Mouse (Mus musculus) limb, embryonic 14.5 days (tissue): ENCODE data around the gene Rspo1. TPM values are rescaled to one million over a fixed set of nuclear protein-coding genes. Genes with fewer than 3 reads are reported as not detected.

Experiments used
- ATAC-seq: fragments of 200-750 bp; cut with Nextera tagmentation; 2 replicates; pipeline ENCODE4 v1.8.0; 2017; ENCODE audit warnings: low read depth, moderate number of reproducible peaks, moderate TSS enrichment; ENCODE audit not compliant: low FRiP score
- DNase-seq: peaks from one replicate; pipeline ENCODE4 v3.0.0-alpha.2; 2015; ENCODE audit warnings: low spot score
- H3K27ac ChIP-seq: fragments of 300-500 bp; sonication (generic); replicated peaks from 2 replicates; pipeline ENCODE4 v1.5.1; 2014; ENCODE audit warnings: low read depth, mild to moderate bottlenecking, low read length, moderate library complexity, mixed read lengths
- H3K27me3 ChIP-seq: fragments of 300-500 bp; sonication (generic); 2 replicates; pipeline ENCODE4 v1.6.1; 2014; ENCODE audit warnings: low read length, mixed read lengths; ENCODE audit not compliant: control insufficient read depth, insufficient read depth
- H3K36me3 ChIP-seq: fragments of 300-500 bp; sonication (generic); 2 replicates; pipeline ENCODE4 v1.6.1; 2014; ENCODE audit warnings: mild to moderate bottlenecking, low read length, moderate library complexity, mixed read lengths; ENCODE audit not compliant: control insufficient read depth, insufficient read depth
- H3K4me1 ChIP-seq: fragments of 300-500 bp; sonication (generic); 2 replicates; pipeline ENCODE4 v1.6.1; 2014; ENCODE audit warnings: antibody characterized with exemption, low read length, mixed read lengths; ENCODE audit not compliant: control insufficient read depth, insufficient read depth
- H3K4me2 ChIP-seq: fragments of 300-500 bp; sonication (generic); replicated peaks from 2 replicates; pipeline ENCODE4 v1.6.1; 2014; ENCODE audit warnings: low read depth, mild to moderate bottlenecking, low read length, moderate library complexity; ENCODE audit not compliant: severe bottlenecking
- H3K4me3 ChIP-seq: fragments of 300-500 bp; sonication (generic); replicated peaks from 2 replicates; pipeline ENCODE4 v1.5.1; 2014; ENCODE audit warnings: low read length
- H3K9ac ChIP-seq: fragments of 300-500 bp; sonication (generic); 2 replicates; pipeline ENCODE4 v1.6.1; 2014; ENCODE audit warnings: mild to moderate bottlenecking, low read depth, low read length, moderate library complexity; ENCODE audit not compliant: severe bottlenecking
- H3K9me3 ChIP-seq: fragments of 300-500 bp; sonication (generic); 2 replicates; pipeline ENCODE4 v1.6.1; 2016; ENCODE audit warnings: low read length; ENCODE audit not compliant: control insufficient read depth
- POLR2A ChIP-seq: fragments of 200-500 bp; IDR thresholded peaks from 2 replicates; pipeline ENCODE4 v1.8.0; 2012; ENCODE audit warnings: inconsistent platforms, mild to moderate bottlenecking, moderate library complexity, borderline replicate concordance; ENCODE audit not compliant: insufficient read depth, insufficient read length; ENCODE audit errors: extremely low read depth
- WGBS: fragments of 180-500 bp; shearing (Covaris S2); extraction: QIAGEN DNeasy Blood & Tissue Kit; methylation state at CpG from one replicate; pipeline ENCODE4 v1.1.7; 2014; 5-methylcytosine and 5-hydroxymethylcytosine counted together
- polyA plus RNA-seq, 2 experiments: library from polyadenylated mRNA; depleted of rRNA in 1 of 2; stranded (reverse) in 1 of 2; unstranded in 1 of 2; fragments of >200 nt; fragmentation: Nextera tagmentation in 1 of 2; extraction: Ambion mirVana in 1 of 2; gene quantifications; 2 replicates each; pipeline versions ENCODE4 v1.2.1 to v1.2.3; 2012 to 2014

Gene Rspo1
- polyA plus RNA-seq, 2 experiments: 5.5 to 8.8 TPM

GRCm38 (mm10) chr4:125034341-125034740 lies 48.1 kb downstream of the Rspo1 start:
- H3K9me3 ChIP-seq: no peaks in the 10 kb centered on the region
- no peak overlapping the region for H3K9ac ChIP-seq
- DNase-seq (no peak), ATAC-seq (no peak)
- H3K4me3 ChIP-seq: no peak overlapping the region
- H3K27me3 ChIP-seq: no peaks in the 10 kb centered on the region
- H3K36me3 ChIP-seq: peaks cover 32% of the 10 kb centered on the region
- H3K4me2 ChIP-seq: no peak overlapping the region
- peaks cover 10% of the 10 kb centered on the region for H3K4me1 ChIP-seq
- 94% methylated on average over 4 of the region's 4 CpGs for WGBS
- no peak for TF ChIP-seq POLR2A
- H3K27ac ChIP-seq: no peak overlapping the region

DNA sequence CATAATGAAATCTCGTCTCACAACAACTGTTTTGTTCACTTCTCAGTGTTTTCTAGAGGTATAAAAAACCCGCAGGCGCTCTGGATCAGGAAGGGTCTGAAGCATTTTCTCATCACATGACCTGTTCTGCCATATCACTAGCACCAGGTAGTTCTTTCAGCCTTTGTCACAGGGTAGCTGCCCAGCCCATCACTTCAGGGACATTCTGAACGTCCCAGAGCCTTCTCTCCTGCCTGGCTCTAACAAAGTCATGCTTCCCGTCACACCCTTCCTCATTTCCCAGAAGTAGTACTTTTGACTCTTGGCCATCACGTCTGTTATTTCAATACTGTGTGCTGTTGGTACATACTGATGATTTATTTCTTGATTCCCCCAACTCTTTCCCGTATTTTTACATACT lies 58.2 kb downstream of the Rspo1 start:
- H3K9me3 ChIP-seq: no peaks in the 10 kb centered on the region
- no peak for ATAC-seq
- DNase-seq: no peak
- no peak overlapping the region for H3K27ac ChIP-seq
- H3K4me2 ChIP-seq: no peak overlapping the region
- H3K4me3 ChIP-seq: no peak overlapping the region
- WGBS: 85% methylated on average over 7 of the region's 7 CpGs
- H3K4me1 ChIP-seq: no peaks in the 10 kb centered on the region
- H3K9ac ChIP-seq: no peak overlapping the region
- H3K36me3 ChIP-seq: peaks cover 96% of the 10 kb centered on the region
- no peaks in the 10 kb centered on the region for H3K27me3 ChIP-seq
- TF ChIP-seq POLR2A: no peak

- Histone ChIP-seq H3K4me2 (no peak overlapping the region), H3K4me1 (peaks cover 9% of the 10 kb centered on the region; the same call in 1 of the 2 replicates), H3K9ac (no peak overlapping the region), H3K9me3 (no peaks in the 10 kb centered on the region), H3K27me3 (no peaks in the 10 kb centered on the region), H3K36me3 (peaks cover 48% of the 10 kb centered on the region), H3K27ac (no peak overlapping the region), H3K4me3 (no peak overlapping the region)
- no peak for DNase-seq
- 82% methylated on average over 9 of the region's 9 CpGs for WGBS
- no peak for ATAC-seq
- TF ChIP-seq POLR2A: no peak
These were observed 69.2 kb downstream of the Rspo1 start for GRCm38 (mm10) chr4:125055385-125055784.

- no peak for DNase-seq
- no peak overlapping the region; the same call in 1 of the 2 replicates for H3K27ac ChIP-seq
These were observed 70.2 kb downstream of the Rspo1 start for GRCm38 (mm10) chr4:125056476-125056875.

DNA sequence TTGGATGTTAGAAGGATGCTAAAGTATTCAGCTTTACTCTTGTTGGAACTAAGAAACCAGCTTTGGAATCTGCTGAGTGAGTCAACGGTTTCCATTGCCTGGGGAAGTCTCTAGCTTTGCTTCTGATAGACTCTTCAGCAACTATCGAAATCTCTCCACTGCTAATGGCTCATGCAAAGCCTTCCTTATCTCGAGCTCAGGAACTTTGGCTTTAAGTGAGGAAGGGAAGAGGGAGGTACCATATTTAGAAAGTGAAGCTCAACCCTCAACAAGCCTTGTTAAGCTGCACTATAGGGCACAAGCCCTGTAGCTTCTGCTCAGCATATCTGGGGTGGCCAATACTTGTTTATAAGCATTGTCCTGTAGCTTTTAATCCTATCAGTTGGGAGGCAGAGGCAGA lies 71.0 kb downstream of the Rspo1 start:
- Histone ChIP-seq H3K4me1 (peaks cover 9% of the 10 kb centered on the region; the same call in 1 of the 2 replicates), H3K4me3 (no peak overlapping the region), H3K27ac (no peak overlapping the region), H3K36me3 (peaks cover 36% of the 10 kb centered on the region), H3K9me3 (no peaks in the 10 kb centered on the region), H3K9ac (no peak overlapping the region), H3K27me3 (no peaks in the 10 kb centered on the region), H3K4me2 (no peak overlapping the region)
- no peak for ATAC-seq
- WGBS: 32% methylated on average over 3 of the region's 3 CpGs
- no peak for TF ChIP-seq POLR2A
- DNase-seq: no peak

More at GRCm38 (mm10) chr4:125056476-125056875, 70.2 kb downstream of the Rspo1 start:
- peaks cover 43% of the 10 kb centered on the region for H3K36me3 ChIP-seq
- WGBS: 28% methylated on average over 4 of the region's 4 CpGs
- H3K9me3 ChIP-seq: no peaks in the 10 kb centered on the region
- H3K4me3 ChIP-seq: no peak overlapping the region
- H3K9ac ChIP-seq: no peak overlapping the region
- no peak for ATAC-seq
- peaks cover 9% of the 10 kb centered on the region; the same call in 1 of the 2 replicates for H3K4me1 ChIP-seq
- no peak overlapping the region for H3K4me2 ChIP-seq
- TF ChIP-seq POLR2A: no peak
- no peaks in the 10 kb centered on the region for H3K27me3 ChIP-seq

DNA sequence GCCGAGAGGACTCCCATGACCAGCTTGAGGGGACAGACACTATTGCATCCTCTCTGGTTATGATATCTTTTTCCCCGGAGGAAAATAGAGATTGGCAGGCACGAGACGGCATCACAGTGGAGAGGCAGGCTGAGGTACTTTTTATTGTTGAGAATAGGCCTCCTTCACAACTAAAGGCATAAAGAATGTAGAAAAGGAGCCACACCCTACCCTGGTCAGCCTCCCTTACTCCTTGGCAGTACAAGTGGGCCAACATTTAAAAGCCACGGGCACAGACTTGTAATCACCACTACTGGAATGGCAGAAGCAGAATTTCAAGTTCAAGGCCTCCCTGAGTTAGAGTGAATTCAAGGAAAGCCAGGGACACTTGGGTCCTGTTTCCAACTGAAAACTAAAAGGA lies 71.8 kb downstream of the Rspo1 start:
- ATAC-seq: no peak
- Histone ChIP-seq H3K4me3 (no peak overlapping the region), H3K9ac (no peak overlapping the region), H3K9me3 (no peaks in the 10 kb centered on the region), H3K4me1 (peaks cover 9% of the 10 kb centered on the region; the same call in 1 of the 2 replicates), H3K4me2 (no peak overlapping the region), H3K36me3 (peaks cover 30% of the 10 kb centered on the region), H3K27ac (no peak overlapping the region), H3K27me3 (no peaks in the 10 kb centered on the region)
- 41% methylated on average over 5 of the region's 5 CpGs for WGBS
- no peak for TF ChIP-seq POLR2A
- no peak for DNase-seq

Other genes with a start within 250 kb of the Rspo1 start
- gene Inpp5b, start 244.6 kb upstream of the Rspo1 start, polyA plus RNA-seq (2012; rRNA removed): 44.3 and 47.9 TPM in 2 replicates
- 26.2 and 28.3 TPM in 2 replicates for gene Inpp5b, start 244.6 kb upstream of the Rspo1 start, polyA plus RNA-seq (2014; fragmentation: Nextera tagmentation; extraction: Ambion mirVana)
- gene Mtf1, start 184.3 kb upstream of the Rspo1 start, polyA plus RNA-seq (2012; rRNA removed): 9.3 and 10.3 TPM in 2 replicates
- gene Mtf1, start 184.3 kb upstream of the Rspo1 start, polyA plus RNA-seq (2014; fragmentation: Nextera tagmentation; extraction: Ambion mirVana): 9.8 and 10.1 TPM in 2 replicates
- 54.6 and 64.5 TPM in 2 replicates for gene Yrdc, start 135.8 kb upstream of the Rspo1 start, polyA plus RNA-seq (2012; rRNA removed)
- gene Yrdc, start 135.8 kb upstream of the Rspo1 start, polyA plus RNA-seq (2014; fragmentation: Nextera tagmentation; extraction: Ambion mirVana): 48.6 and 50.6 TPM in 2 replicates
- 63.4 and 71.8 TPM in 2 replicates for gene 1110065P20Rik, start 135.2 kb upstream of the Rspo1 start, polyA plus RNA-seq (2012; rRNA removed)
- 67.5 and 70.5 TPM in 2 replicates for gene 1110065P20Rik, start 135.2 kb upstream of the Rspo1 start, polyA plus RNA-seq (2014; fragmentation: Nextera tagmentation; extraction: Ambion mirVana)
- gene Maneal, start 124.3 kb upstream of the Rspo1 start, polyA plus RNA-seq (2012; rRNA removed): 2.7 and 3.6 TPM in 2 replicates
- gene Maneal, start 124.3 kb upstream of the Rspo1 start, polyA plus RNA-seq (2014; fragmentation: Nextera tagmentation; extraction: Ambion mirVana): 1.0 and 1.6 TPM in 2 replicates
- gene Epha10, start 105.5 kb upstream of the Rspo1 start, polyA plus RNA-seq (2012; rRNA removed): 0.21 and 0.24 TPM in 2 replicates
- gene Epha10, start 105.5 kb upstream of the Rspo1 start, polyA plus RNA-seq (2014; fragmentation: Nextera tagmentation; extraction: Ambion mirVana): not detected in 2 replicates
- gene 9930104L06Rik, start 49.4 kb upstream of the Rspo1 start, polyA plus RNA-seq (2012; rRNA removed): 25.8 and 28.3 TPM in 2 replicates
- 3.2 and 4.7 TPM in 2 replicates for gene 9930104L06Rik, start 49.4 kb upstream of the Rspo1 start, polyA plus RNA-seq (2014; fragmentation: Nextera tagmentation; extraction: Ambion mirVana)
- gene Cdca8, start 47.1 kb upstream of the Rspo1 start, polyA plus RNA-seq (2012; rRNA removed): 60.1 and 70.0 TPM in 2 replicates
- 88.9 and 90.1 TPM in 2 replicates for gene Cdca8, start 47.1 kb upstream of the Rspo1 start, polyA plus RNA-seq (2014; fragmentation: Nextera tagmentation; extraction: Ambion mirVana)
- 61.3 and 94.7 TPM in 2 replicates for gene Gnl2, start 30.2 kb downstream of the Rspo1 start, polyA plus RNA-seq (2012; rRNA removed)
- gene Gnl2, start 30.2 kb downstream of the Rspo1 start, polyA plus RNA-seq (2014; fragmentation: Nextera tagmentation; extraction: Ambion mirVana): 74.1 and 76.2 TPM in 2 replicates
- 0.05 and 0.06 TPM in 2 replicates for gene Dnali1, start 79.3 kb downstream of the Rspo1 start, polyA plus RNA-seq (2012; rRNA removed)
- 0.11 and 0.18 TPM in 2 replicates for gene Dnali1, start 79.3 kb downstream of the Rspo1 start, polyA plus RNA-seq (2014; fragmentation: Nextera tagmentation; extraction: Ambion mirVana)
- 20.5 and 20.7 TPM in 2 replicates for gene Snip1, start 80.2 kb downstream of the Rspo1 start, polyA plus RNA-seq (2012; rRNA removed)
- 33.1 and 35.0 TPM in 2 replicates for gene Snip1, start 80.2 kb downstream of the Rspo1 start, polyA plus RNA-seq (2014; fragmentation: Nextera tagmentation; extraction: Ambion mirVana)
- gene Meaf6, start 98.7 kb downstream of the Rspo1 start, polyA plus RNA-seq (2012; rRNA removed): 71.7 and 74.5 TPM in 2 replicates
- gene Meaf6, start 98.7 kb downstream of the Rspo1 start, polyA plus RNA-seq (2014; fragmentation: Nextera tagmentation; extraction: Ambion mirVana): 60.1 and 64.3 TPM in 2 replicates
- gene Zc3h12a, start 141.4 kb downstream of the Rspo1 start, polyA plus RNA-seq (2012; rRNA removed): 3.0 and 3.2 TPM in 2 replicates
- 1.4 and 1.7 TPM in 2 replicates for gene Zc3h12a, start 141.4 kb downstream of the Rspo1 start, polyA plus RNA-seq (2014; fragmentation: Nextera tagmentation; extraction: Ambion mirVana)